Mouse (Mus musculus) bone marrow macrophage, adult 2 months (primary cell): ENCODE results near the gene Acot7. TPM values are rescaled to one million over a fixed set of nuclear protein-coding genes. Genes with fewer than 3 reads are reported as not detected.
A peak's percentile ranks its signal among the peaks of the same experiment; 100 is the strongest.

Experiments
- H3K27ac ChIP-seq: 2 replicates; pipeline ENCODE4 v1.5.1; 2012; ENCODE audit warnings: low read depth, low read length; ENCODE audit not compliant: insufficient read depth
- H3K4me1 ChIP-seq: 2 replicates; pipeline ENCODE4 v1.6.1; 2012; ENCODE audit warnings: low read length; ENCODE audit not compliant: control insufficient read depth, insufficient read depth
- H3K4me3 ChIP-seq: 2 replicates; pipeline ENCODE4 v1.5.1; 2012; ENCODE audit warnings: mild to moderate bottlenecking, low read length, moderate library complexity; ENCODE audit not compliant: insufficient read depth
- CTCF ChIP-seq: IDR thresholded peaks from 2 replicates; pipeline ENCODE4 v1.5.1; 2012; ENCODE audit warnings: low read depth, mild to moderate bottlenecking, low read length, moderate library complexity
- POLR2A ChIP-seq: IDR thresholded peaks from 2 replicates; pipeline ENCODE4 v1.6.1; 2012; ENCODE audit warnings: mild to moderate bottlenecking, low read depth, low read length, borderline replicate concordance
- polyA plus RNA-seq: library from polyadenylated mRNA; stranded (reverse); fragments of >200 nt; gene quantifications from 2 replicates; pipeline ENCODE4 v1.2.4, GENCODE M21; 2012; ENCODE audit not compliant: missing spikeins, insufficient read depth, insufficient read length

Gene Acot7
- polyA plus RNA-seq, 1 experiment = 46.2 TPM

DNA sequence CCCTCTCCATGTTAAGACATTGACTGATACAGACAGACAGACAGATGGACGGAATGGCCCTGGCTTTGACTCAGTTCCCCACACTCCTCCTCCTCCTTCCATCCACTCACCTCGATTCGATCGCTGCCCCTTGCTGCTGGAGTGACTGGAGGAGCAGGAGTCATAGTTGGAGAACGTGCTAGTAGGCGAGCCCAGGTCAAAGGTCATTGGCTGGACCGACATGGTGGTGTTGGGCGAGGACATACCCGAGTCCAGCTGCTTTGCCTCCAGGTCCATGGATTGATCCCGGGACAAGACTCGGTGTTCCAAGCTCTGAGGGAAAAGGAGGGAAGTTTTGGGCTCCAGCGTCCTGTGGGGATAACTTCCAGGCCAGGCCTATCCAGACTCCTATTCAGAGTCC lies 42.6 kb upstream of the Acot7 start:
- no peak overlapping the region for H3K27ac ChIP-seq
- peaks cover 6% of the 10 kb centered on the region; the same call in 1 of the 2 replicates for H3K4me1 ChIP-seq
- no peak for TF ChIP-seq CTCF
- no peak for TF ChIP-seq POLR2A
- H3K4me3 ChIP-seq = no peak overlapping the region

DNA sequence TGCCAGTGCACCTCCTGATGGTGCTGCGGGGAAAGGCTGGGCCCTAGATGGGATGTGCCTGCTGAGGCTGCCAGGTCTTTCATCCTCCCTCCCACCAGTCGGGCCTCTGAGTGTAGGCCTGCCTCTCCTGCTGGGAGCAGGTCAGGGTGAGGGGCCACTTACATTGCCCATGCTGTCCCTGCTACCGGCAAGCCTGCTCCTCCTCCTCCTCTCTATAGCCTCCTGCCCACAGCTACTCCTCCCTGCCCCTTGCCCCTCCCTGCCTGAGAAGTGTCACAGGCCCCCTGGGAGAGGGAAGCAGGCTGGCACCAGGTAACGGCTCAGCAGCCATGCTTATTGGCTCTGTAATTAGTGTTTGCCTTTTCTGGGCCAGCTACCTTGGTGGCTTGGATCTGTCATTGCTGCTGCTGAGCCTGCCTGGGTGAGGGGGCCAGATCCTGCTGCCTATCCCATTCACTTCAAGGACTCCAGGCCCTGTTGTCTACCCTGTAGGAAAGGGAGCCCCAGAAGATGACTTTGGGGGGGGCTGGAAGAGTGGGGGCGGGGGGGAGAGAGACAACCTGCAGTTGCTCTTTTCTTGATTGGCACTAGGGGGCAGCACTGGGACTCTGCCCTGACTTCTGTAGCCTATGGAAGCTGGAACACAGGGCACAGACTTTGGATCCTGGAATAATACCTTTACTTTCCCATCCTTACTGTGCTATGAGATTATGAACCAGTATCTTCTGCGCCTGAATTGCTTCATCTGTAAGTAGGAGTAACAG lies 41.6 kb upstream of the Acot7 start:
- H3K27ac ChIP-seq = no peak overlapping the region
- peaks cover 6% of the 10 kb centered on the region; the same call in 1 of the 2 replicates for H3K4me1 ChIP-seq
- peak; percentile 56; the same call in 1 of the 2 replicates for TF ChIP-seq CTCF
- TF ChIP-seq POLR2A = no peak
- no peak overlapping the region for H3K4me3 ChIP-seq

DNA sequence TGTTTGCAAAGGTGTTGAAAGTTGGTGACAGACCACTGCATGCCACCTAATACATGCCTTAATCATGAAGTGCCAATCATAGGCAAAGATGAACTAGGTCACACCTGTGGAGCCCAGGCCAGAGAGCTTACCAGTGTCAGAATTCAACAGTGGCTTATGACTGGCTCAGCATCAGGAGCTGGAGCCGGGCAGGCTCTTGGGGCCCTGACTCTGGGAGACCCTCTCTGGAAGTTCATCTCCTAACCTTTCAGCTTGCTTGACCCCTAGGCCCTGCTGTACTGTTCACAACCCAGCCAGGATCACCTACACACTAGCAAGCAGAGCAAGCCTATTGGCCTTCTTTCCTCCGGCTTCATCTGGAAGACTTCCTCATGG lies 41.1 kb upstream of the Acot7 start:
- no peak for TF ChIP-seq CTCF
- TF ChIP-seq POLR2A = no peak
- H3K4me1 ChIP-seq = peaks cover 6% of the 10 kb centered on the region; the same call in 1 of the 2 replicates
- H3K27ac ChIP-seq = no peak overlapping the region
- H3K4me3 ChIP-seq = no peak overlapping the region

DNA sequence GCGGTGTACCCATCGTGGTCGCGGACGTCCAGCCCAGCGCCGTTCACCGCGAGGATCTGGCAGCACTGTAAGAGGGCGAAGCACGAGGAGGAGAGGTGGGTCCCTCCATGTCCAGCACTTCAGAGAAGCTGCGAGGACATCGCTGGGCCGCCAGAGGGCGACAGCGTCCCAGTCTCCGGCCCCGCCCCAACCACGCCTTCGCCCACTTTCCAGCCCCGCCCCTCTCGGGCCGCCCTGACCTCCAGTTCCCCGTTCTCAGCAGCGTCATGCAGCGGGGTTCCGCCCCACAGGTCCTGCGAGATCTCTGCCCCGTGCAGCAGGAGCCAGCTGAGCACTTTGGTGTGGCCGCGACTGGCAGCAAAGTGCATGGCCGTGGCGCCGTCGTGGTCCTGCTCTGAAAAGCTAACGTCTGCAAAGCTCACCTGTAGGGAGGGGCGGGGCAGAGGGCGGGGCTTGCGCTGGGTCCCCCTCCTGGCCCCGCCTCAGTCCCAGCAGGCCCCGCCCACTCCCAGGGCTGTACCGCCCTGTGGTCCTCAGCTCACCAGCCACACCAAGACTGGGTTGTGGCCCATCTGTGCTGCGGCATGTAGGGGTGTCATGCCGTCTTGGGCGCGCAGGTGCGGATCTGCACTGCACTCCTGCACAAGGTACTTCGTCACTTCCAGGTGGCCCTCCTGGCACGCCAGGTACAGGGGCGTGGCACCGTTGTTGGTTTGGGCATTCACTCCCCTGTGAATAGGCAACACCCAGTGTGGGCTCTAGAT lies 39.3 kb upstream of the Acot7 start:
- H3K27ac ChIP-seq = no peak overlapping the region
- H3K4me3 ChIP-seq = peak overlapping the region; percentile 64
- TF ChIP-seq POLR2A (no peak), CTCF (peak; percentile 59)
- peaks cover 6% of the 10 kb centered on the region; the same call in 1 of the 2 replicates for H3K4me1 ChIP-seq

DNA sequence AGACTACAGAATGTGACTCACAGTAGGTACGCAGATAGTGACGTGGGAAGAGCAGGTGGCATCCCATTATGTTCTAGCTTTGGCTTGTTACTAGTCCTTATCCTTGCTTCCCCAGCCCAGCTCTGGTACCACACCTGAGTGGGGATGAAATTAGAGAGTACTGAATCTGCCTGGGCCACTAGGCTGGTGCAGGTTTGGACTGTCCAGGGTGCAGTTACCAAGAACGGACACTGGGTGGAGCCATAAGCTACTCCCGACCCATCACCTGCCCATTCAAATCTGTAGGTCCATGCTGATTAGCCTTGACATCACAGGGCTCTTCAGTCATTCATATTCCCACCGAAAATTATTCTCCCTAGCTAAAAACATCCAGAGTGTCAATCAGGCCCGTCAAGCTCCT lies 37.5 kb upstream of the Acot7 start:
- H3K27ac ChIP-seq = no peak overlapping the region
- no peak overlapping the region for H3K4me3 ChIP-seq
- TF ChIP-seq POLR2A = no peak
- TF ChIP-seq CTCF = peak; percentile 55
- H3K4me1 ChIP-seq = peaks cover 6% of the 10 kb centered on the region; the same call in 1 of the 2 replicates

DNA sequence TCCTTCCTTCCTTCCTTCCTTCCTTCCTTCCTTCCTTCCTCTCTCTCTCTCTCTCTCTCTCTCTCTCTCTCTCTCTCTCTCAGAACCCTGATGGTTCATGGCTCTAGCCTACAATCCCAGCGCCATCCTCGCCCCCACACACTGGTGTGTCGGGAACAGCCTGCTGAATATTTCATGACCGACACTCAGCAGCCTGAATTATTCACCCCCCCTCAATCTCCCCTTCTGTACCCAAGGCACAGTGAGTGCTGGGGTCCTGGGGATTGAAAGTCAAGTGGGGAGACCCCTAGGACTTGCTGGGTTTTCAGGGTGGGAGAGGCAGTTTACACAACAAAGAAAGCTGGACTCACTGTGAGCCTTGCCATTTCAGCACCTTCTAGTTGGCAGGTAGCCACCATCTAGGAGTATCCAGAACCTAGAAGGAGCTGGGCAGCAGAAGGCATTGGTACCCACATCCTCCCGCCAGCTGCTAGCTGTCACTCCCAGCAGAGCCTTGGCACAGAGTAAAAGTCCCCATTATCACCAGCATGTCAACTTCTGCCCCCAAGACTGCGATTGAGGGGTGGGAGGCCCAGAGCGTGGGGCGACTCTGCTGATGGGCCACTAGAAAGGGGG lies 36.3 kb upstream of the Acot7 start:
- TF ChIP-seq POLR2A (no peak), CTCF (no peak)
- H3K27ac ChIP-seq = no peak overlapping the region
- no peak overlapping the region for H3K4me3 ChIP-seq
- H3K4me1 ChIP-seq = peaks cover 6% of the 10 kb centered on the region; the same call in 1 of the 2 replicates

DNA sequence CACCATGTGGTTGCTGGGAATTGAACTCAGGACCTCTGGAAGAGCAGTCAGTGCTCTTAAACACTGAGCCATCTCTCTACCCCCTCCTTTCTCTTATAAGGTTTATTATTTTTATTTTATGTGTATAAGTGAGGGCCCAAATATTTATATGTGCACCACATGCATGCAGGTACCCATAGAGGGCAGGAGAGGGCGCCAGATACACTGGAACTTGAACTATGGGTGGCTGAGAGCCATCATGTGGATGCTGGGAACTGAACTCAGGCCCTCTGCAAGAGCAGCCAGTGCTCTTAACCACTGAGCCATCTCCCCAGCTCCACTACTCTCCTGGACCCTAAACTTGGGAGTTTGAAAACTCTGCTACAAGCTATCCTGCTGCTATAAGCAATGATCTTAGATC lies 34.3 kb upstream of the Acot7 start:
- Histone ChIP-seq H3K27ac (no peak overlapping the region), H3K4me1 (peaks cover 3% of the 10 kb centered on the region; the same call in 1 of the 2 replicates), H3K4me3 (no peak overlapping the region)
- TF ChIP-seq POLR2A (no peak), CTCF (no peak)

DNA sequence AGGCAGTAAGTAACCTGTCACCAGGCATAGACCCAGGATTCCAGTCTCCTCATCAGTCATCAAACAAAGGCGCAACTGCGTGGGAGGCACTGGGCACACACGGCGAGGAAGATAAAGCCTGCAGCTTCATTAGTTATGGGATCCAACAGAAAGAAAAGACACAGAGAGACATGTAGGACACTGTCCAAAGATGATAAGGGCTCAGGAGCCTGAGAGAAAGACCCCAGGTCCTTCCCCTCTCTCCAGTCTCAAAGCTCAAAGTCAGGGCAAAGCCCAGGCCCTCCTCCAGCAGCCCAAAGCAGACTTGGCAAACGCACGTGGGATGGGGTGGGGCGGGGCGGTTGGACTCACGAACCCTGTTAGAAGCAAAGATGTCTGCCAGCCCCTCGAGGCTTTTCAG lies 32.5 kb upstream of the Acot7 start:
- H3K4me1 ChIP-seq = no peaks in the 10 kb centered on the region
- no peak for TF ChIP-seq POLR2A
- no peak for TF ChIP-seq CTCF
- no peak overlapping the region for H3K27ac ChIP-seq
- H3K4me3 ChIP-seq = no peak overlapping the region

DNA sequence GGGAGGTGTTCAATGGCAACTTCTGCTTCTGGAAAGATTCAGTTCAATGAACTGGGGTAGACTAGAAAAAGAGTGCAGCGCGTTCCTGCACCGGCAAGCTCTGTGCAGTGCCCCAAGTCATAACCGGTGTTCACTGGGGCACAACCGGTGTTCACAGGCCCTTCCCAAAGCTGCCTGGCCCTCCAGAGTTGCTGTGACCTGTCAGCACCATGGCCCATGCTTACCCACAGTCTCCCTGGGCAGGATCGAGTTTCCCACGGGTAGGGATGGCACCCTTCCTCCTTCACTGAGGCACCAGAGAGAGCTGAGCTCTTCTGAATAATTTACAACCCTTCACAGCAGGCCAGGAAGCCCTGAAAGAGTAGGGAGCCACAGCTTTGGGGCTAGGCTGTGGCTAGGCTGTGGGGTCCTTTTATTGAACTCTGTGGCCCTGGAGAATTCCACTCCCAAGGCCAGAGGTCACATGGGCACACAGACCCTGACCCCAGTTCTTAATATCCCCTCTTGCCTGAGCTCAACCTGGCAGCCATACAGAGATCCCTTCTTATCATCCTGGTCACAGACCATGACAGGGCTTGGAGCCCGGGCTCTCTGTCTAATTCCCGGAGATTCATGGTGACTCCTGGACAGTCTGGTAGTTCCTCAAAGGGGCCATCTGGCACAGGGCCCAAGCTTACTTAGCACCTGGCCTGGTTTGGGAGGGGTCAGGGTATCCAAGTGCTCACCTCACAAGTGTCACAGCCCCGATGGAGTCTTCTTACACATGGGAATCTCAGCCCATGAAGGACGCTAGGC lies 31.7 kb upstream of the Acot7 start:
- no peaks in the 10 kb centered on the region for H3K4me1 ChIP-seq
- TF ChIP-seq POLR2A (no peak), CTCF (no peak)
- H3K27ac ChIP-seq = no peak overlapping the region
- H3K4me3 ChIP-seq = no peak overlapping the region
